Mouse (Mus musculus): ENCODE measurements around the gene Poln. TPM values are rescaled to one million over a fixed set of nuclear protein-coding genes. Genes with fewer than 3 reads are reported as not detected.

Gene Poln
- polyA plus RNA-seq, 1 experiment, result 2.3 TPM

- no peak overlapping the region for H3K4me3 ChIP-seq (ENCODE audit: control insufficient read depth, insufficient read depth, low read length)
- H3K4me1 ChIP-seq (replicated peaks; ENCODE audit: control insufficient read depth, insufficient read depth, low read length), result peaks cover 50% of the 10 kb centered on the region
- no peak for TF ChIP-seq CTCF (IDR thresholded peaks at IDR 0.05; ENCODE audit: borderline replicate concordance, control insufficient read depth, extremely low read depth, insufficient read depth, low read length, poor library complexity)
- no peak for TF ChIP-seq POLR2A (IDR thresholded peaks at IDR 0.05; ENCODE audit: control insufficient read depth, extremely low read depth, insufficient read depth, low read length, poor library complexity)
- H3K27me3 ChIP-seq (ENCODE audit: control insufficient read depth, insufficient read depth, low read length), result no peaks in the 10 kb centered on the region
- no peaks in the 10 kb centered on the region for H3K36me3 ChIP-seq (ENCODE audit: control insufficient read depth, insufficient read depth, low read length)
- peak overlapping the region; percentile 95 for H3K27ac ChIP-seq (ENCODE audit: control insufficient read depth, insufficient read depth, low read length)
- 10% methylated on average over 3 of the region's 3 CpGs for WGBS
- peak; percentile 66 for DNase-seq
These were observed 38.3 kb upstream of the Poln start for GRCm38 (mm10) chr5:34207503-34207902.

DNA sequence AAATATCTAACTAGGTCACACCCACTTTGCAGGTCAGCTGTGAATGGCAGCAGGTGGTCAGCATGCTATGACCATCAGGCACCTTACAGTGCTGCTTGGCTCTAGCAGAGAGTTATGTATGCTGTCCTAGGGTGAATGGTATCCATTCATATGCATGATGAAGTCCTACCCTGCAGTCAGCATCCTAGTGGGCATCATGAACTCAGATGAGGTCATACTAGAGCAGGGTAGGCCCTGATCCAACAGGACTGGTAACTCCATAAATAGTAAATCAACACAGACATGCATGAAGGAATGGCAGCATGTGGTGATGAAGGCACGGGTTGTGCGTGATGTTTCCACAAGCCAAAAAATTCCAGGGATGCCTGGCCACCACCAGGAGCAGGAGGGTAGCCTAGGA lies 36.5 kb upstream of the Poln start:
- Histone ChIP-seq H3K4me1 (replicated peaks; ENCODE audit: control insufficient read depth, insufficient read depth, low read length) (peaks cover 61% of the 10 kb centered on the region), H3K4me3 (ENCODE audit: control insufficient read depth, insufficient read depth, low read length) (no peak overlapping the region), H3K27ac (ENCODE audit: control insufficient read depth, insufficient read depth, low read length) (peak overlapping the region; percentile 95), H3K36me3 (ENCODE audit: control insufficient read depth, insufficient read depth, low read length) (no peaks in the 10 kb centered on the region), H3K27me3 (ENCODE audit: control insufficient read depth, insufficient read depth, low read length) (no peaks in the 10 kb centered on the region)
- WGBS, result 72% methylated on average over 2 of the region's 2 CpGs
- no peak for TF ChIP-seq POLR2A (IDR thresholded peaks at IDR 0.05; ENCODE audit: control insufficient read depth, extremely low read depth, insufficient read depth, low read length, poor library complexity)
- TF ChIP-seq CTCF (IDR thresholded peaks at IDR 0.05; ENCODE audit: borderline replicate concordance, control insufficient read depth, extremely low read depth, insufficient read depth, low read length, poor library complexity), result no peak
- no peak for DNase-seq

GRCm38 (mm10) chr5:34204911-34205310 lies 35.7 kb upstream of the Poln start:
- no peak for DNase-seq
- no peaks in the 10 kb centered on the region for H3K36me3 ChIP-seq (ENCODE audit: control insufficient read depth, insufficient read depth, low read length)
- 100% methylated on average over 2 of the region's 2 CpGs for WGBS
- no peak overlapping the region for H3K4me3 ChIP-seq (ENCODE audit: control insufficient read depth, insufficient read depth, low read length)
- no peak for TF ChIP-seq CTCF (IDR thresholded peaks at IDR 0.05; ENCODE audit: borderline replicate concordance, control insufficient read depth, extremely low read depth, insufficient read depth, low read length, poor library complexity)
- no peak for TF ChIP-seq POLR2A (IDR thresholded peaks at IDR 0.05; ENCODE audit: control insufficient read depth, extremely low read depth, insufficient read depth, low read length, poor library complexity)
- H3K27me3 ChIP-seq (ENCODE audit: control insufficient read depth, insufficient read depth, low read length), result no peaks in the 10 kb centered on the region
- no peak overlapping the region for H3K27ac ChIP-seq (ENCODE audit: control insufficient read depth, insufficient read depth, low read length)
- peaks cover 59% of the 10 kb centered on the region for H3K4me1 ChIP-seq (replicated peaks; ENCODE audit: control insufficient read depth, insufficient read depth, low read length)

- WGBS, result 96% methylated on average over 4 of the region's 4 CpGs
- no peak for TF ChIP-seq CTCF (IDR thresholded peaks at IDR 0.05; ENCODE audit: borderline replicate concordance, control insufficient read depth, extremely low read depth, insufficient read depth, low read length, poor library complexity)
- no peak for TF ChIP-seq POLR2A (IDR thresholded peaks at IDR 0.05; ENCODE audit: control insufficient read depth, extremely low read depth, insufficient read depth, low read length, poor library complexity)
- Histone ChIP-seq H3K4me1 (replicated peaks; ENCODE audit: control insufficient read depth, insufficient read depth, low read length) (peaks cover 58% of the 10 kb centered on the region), H3K27me3 (ENCODE audit: control insufficient read depth, insufficient read depth, low read length) (no peaks in the 10 kb centered on the region), H3K36me3 (ENCODE audit: control insufficient read depth, insufficient read depth, low read length) (no peaks in the 10 kb centered on the region), H3K27ac (ENCODE audit: control insufficient read depth, insufficient read depth, low read length) (no peak overlapping the region), H3K4me3 (ENCODE audit: control insufficient read depth, insufficient read depth, low read length) (no peak overlapping the region)
- DNase-seq, result no peak
These were observed 32.8 kb upstream of the Poln start for GRCm38 (mm10) chr5:34202006-34202405.

GRCm38 (mm10) chr5:34201396-34201795 lies 32.1 kb upstream of the Poln start:
- 34% methylated on average over 2 of the region's 2 CpGs for WGBS
- H3K4me1 ChIP-seq (replicated peaks; ENCODE audit: control insufficient read depth, insufficient read depth, low read length), result peaks cover 57% of the 10 kb centered on the region
- H3K27me3 ChIP-seq (ENCODE audit: control insufficient read depth, insufficient read depth, low read length), result no peaks in the 10 kb centered on the region
- H3K4me3 ChIP-seq (ENCODE audit: control insufficient read depth, insufficient read depth, low read length), result no peak overlapping the region
- no peaks in the 10 kb centered on the region for H3K36me3 ChIP-seq (ENCODE audit: control insufficient read depth, insufficient read depth, low read length)
- DNase-seq, result peak; percentile 52
- H3K27ac ChIP-seq (ENCODE audit: control insufficient read depth, insufficient read depth, low read length), result no peak overlapping the region
- no peak for TF ChIP-seq POLR2A (IDR thresholded peaks at IDR 0.05; ENCODE audit: control insufficient read depth, extremely low read depth, insufficient read depth, low read length, poor library complexity)

- peak; percentile 51 for DNase-seq
- Histone ChIP-seq H3K4me3 (ENCODE audit: control insufficient read depth, insufficient read depth, low read length) (no peak overlapping the region), H3K4me1 (replicated peaks; ENCODE audit: control insufficient read depth, insufficient read depth, low read length) (peaks cover 66% of the 10 kb centered on the region), H3K27ac (ENCODE audit: control insufficient read depth, insufficient read depth, low read length) (peak overlapping the region; percentile 72), H3K27me3 (ENCODE audit: control insufficient read depth, insufficient read depth, low read length) (no peaks in the 10 kb centered on the region), H3K36me3 (ENCODE audit: control insufficient read depth, insufficient read depth, low read length) (no peaks in the 10 kb centered on the region)
- 7% methylated on average over 6 of the region's 6 CpGs for WGBS
- TF ChIP-seq CTCF (IDR thresholded peaks at IDR 0.05; ENCODE audit: borderline replicate concordance, control insufficient read depth, extremely low read depth, insufficient read depth, low read length, poor library complexity) (no peak), POLR2A (IDR thresholded peaks at IDR 0.05; ENCODE audit: control insufficient read depth, extremely low read depth, insufficient read depth, low read length, poor library complexity) (no peak)
These were observed 29.4 kb upstream of the Poln start for GRCm38 (mm10) chr5:34198615-34199014.

DNA sequence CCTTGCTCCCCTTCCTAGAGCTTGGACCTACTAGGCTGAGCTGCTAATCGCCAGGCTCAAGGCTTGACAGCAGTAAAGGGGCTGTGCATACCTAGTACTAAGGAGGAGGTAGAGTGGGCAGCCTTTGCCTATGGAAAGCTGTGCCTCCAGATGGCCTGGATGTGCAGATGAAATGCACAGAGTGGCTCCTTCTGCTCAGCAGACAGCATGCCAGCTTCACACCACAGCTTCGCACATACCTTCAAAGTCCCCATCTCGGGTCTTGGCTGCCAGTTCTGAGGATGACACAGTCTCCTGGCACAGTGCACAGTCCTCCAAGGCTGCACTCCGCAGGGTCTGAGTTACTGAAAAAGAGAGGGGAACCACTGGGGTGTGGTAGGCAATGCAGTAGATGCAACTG lies 28.0 kb upstream of the Poln start:
- no peaks in the 10 kb centered on the region for H3K27me3 ChIP-seq (ENCODE audit: control insufficient read depth, insufficient read depth, low read length)
- no peak overlapping the region for H3K4me3 ChIP-seq (ENCODE audit: control insufficient read depth, insufficient read depth, low read length)
- TF ChIP-seq POLR2A (IDR thresholded peaks at IDR 0.05; ENCODE audit: control insufficient read depth, extremely low read depth, insufficient read depth, low read length, poor library complexity) (no peak), CTCF (IDR thresholded peaks at IDR 0.05; ENCODE audit: borderline replicate concordance, control insufficient read depth, extremely low read depth, insufficient read depth, low read length, poor library complexity) (no peak)
- DNase-seq, result peak; percentile 30
- no peaks in the 10 kb centered on the region for H3K36me3 ChIP-seq (ENCODE audit: control insufficient read depth, insufficient read depth, low read length)
- 45% methylated on average over 4 of the region's 4 CpGs for WGBS
- peak overlapping the region; percentile 94 for H3K27ac ChIP-seq (ENCODE audit: control insufficient read depth, insufficient read depth, low read length)
- peaks cover 67% of the 10 kb centered on the region for H3K4me1 ChIP-seq (replicated peaks; ENCODE audit: control insufficient read depth, insufficient read depth, low read length)
